Mouse (Mus musculus) lung, postnatal 0 days (tissue): ENCODE data around the gene Sptb. TPM values are rescaled to one million over a fixed set of nuclear protein-coding genes. Genes with fewer than 3 reads are reported as not detected.

ENCODE experiments used
- ATAC-seq: fragments of 200-750 bp; cut with Nextera tagmentation; 2 replicates; pipeline ENCODE4 v1.8.0; 2017; ENCODE audit warnings: moderate library complexity
- DNase-seq: peaks from one replicate; pipeline ENCODE4 v3.0.0-alpha.2; 2016; ENCODE audit warnings: low spot score
- H3K27ac ChIP-seq: fragments of 300-500 bp; sonication (generic); 2 replicates; pipeline ENCODE4 v1.5.1; 2014; ENCODE audit warnings: antibody characterized with exemption, mild to moderate bottlenecking, low read length, mixed read lengths
- H3K27me3 ChIP-seq: fragments of 300-500 bp; sonication (generic); replicated peaks from 2 replicates; pipeline ENCODE4 v1.6.1; 2014; ENCODE audit warnings: low read length, mixed read lengths; ENCODE audit not compliant: insufficient read depth
- H3K36me3 ChIP-seq: fragments of 300-500 bp; sonication (generic); 2 replicates; pipeline ENCODE4 v1.6.1; 2014; ENCODE audit warnings: low read length, mixed read lengths; ENCODE audit not compliant: insufficient read depth
- H3K4me1 ChIP-seq: fragments of 300-500 bp; sonication (generic); 2 replicates; pipeline ENCODE4 v1.6.1; 2014; ENCODE audit warnings: antibody characterized with exemption, low read depth, low read length, mixed read lengths; ENCODE audit not compliant: insufficient read depth
- H3K4me2 ChIP-seq: fragments of 300-500 bp; sonication (generic); replicated peaks from 2 replicates; pipeline ENCODE4 v1.6.1; 2014; ENCODE audit warnings: low read depth, mild to moderate bottlenecking, low read length, moderate library complexity, mixed read lengths
- H3K4me3 ChIP-seq: fragments of 300-500 bp; sonication (generic); 2 replicates; pipeline ENCODE4 v1.5.1; 2014; ENCODE audit warnings: low read depth, low read length
- H3K9ac ChIP-seq: fragments of 300-500 bp; sonication (generic); replicated peaks from 2 replicates; pipeline ENCODE4 v1.6.1; 2014; ENCODE audit warnings: low read depth, mild to moderate bottlenecking
- H3K9me3 ChIP-seq: fragments of 300-500 bp; sonication (generic); 2 replicates; pipeline ENCODE4 v1.6.1; 2016; ENCODE audit warnings: low read length, mixed read lengths
- CTCF ChIP-seq: IDR thresholded peaks from 2 replicates; pipeline ENCODE4 v1.5.1; 2016; ENCODE audit warnings: antibody characterized with exemption, mild to moderate bottlenecking
- EP300 ChIP-seq: IDR thresholded peaks from 2 replicates; pipeline ENCODE4 v1.6.1; 2016; ENCODE audit warnings: antibody characterized with exemption, mild to moderate bottlenecking, control low read depth
- WGBS: fragments of 180-500 bp; shearing (Covaris S2); extraction: QIAGEN DNeasy Blood & Tissue Kit; methylation state at CpG from one replicate; pipeline ENCODE4 v1.1.7; 2014; 5-methylcytosine and 5-hydroxymethylcytosine counted together
- polyA plus RNA-seq: library from polyadenylated mRNA; unstranded; fragments of >200 nt; fragmentation: Nextera tagmentation; extraction: Ambion mirVana; gene quantifications from 2 replicates; pipeline ENCODE4 v1.2.1, GENCODE M21; 2015

The Sptb gene
- polyA plus RNA-seq, 1 experiment from 2014 or later: 0.35 TPM

DNA sequence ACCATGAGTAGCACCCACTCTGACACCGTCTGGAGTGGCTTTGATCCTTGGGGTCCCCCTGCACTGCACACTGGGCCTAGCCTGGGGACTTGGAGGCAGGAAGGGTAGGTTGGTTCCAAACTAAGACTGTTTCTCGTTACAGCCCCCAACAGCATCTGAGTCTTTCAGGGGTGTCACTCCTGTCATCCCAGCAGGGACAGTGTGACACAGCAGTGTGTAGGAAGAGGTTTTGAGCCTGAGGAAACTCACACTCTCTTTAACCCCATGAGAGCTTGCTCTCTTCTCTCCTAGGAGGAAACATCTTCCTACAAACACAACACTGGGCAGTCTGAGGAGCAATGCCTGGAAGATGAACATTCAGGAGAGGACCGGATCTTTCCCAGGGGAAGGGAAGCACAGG is 115.8 kb downstream of the Sptb start:
- DNase-seq (no peak), ATAC-seq (no peak)
- no peak overlapping the region for H3K9ac ChIP-seq
- H3K4me3 ChIP-seq: no peak overlapping the region
- H3K4me2 ChIP-seq: no peak overlapping the region
- H3K9me3 ChIP-seq: no peaks in the 10 kb centered on the region
- WGBS: 68% methylated on average over 3 of the region's 3 CpGs
- H3K36me3 ChIP-seq: no peaks in the 10 kb centered on the region
- TF ChIP-seq CTCF: no peak
- no peak for TF ChIP-seq EP300
- peaks cover 10% of the 10 kb centered on the region; the same call in 1 of the 2 replicates for H3K4me1 ChIP-seq
- 0 out of 2 replicates have a peak, but pooled peaks cover 3% of the 10 kb centered on the region for H3K27me3 ChIP-seq
- peak overlapping the region; percentile 59 for H3K27ac ChIP-seq

GRCm38 (mm10) chr12:76593839-76594322 is 116.5 kb downstream of the Sptb start:
- under 1% methylated on average over 7 of the region's 7 CpGs for WGBS
- 0 out of 2 replicates have a peak, but pooled peaks cover 3% of the 10 kb centered on the region for H3K27me3 ChIP-seq
- H3K4me3 ChIP-seq: no peak overlapping the region
- H3K9ac ChIP-seq: no peak overlapping the region
- DNase-seq (peak; percentile 96), ATAC-seq (peak; percentile 88)
- H3K27ac ChIP-seq: peak overlapping the region; percentile 59
- no peak overlapping the region for H3K4me2 ChIP-seq
- no peaks in the 10 kb centered on the region for H3K9me3 ChIP-seq
- TF ChIP-seq CTCF (no peak), EP300 (peak; percentile 57)
- H3K4me1 ChIP-seq: peaks cover 11% of the 10 kb centered on the region; the same call in 1 of the 2 replicates
- H3K36me3 ChIP-seq: no peaks in the 10 kb centered on the region

DNA sequence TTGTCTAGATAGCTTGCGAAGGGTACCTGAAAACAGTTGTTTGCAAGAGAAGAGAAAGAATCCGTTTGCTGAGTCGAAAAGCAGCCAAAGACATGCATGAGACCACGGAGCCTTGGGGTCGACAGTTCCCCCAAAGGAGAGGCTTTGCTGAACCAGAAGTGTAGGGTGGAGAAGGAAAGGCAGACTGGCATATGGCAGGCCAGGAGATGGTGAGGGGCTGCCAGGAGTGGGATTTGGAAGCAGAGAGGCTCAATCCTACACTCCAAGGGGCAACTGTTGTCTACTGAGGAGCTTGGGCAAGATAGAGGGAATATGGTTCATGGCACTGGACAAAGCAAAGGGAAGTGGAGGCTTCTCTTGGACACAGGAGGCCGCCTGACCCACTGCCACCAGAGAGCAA is 117.1 kb downstream of the Sptb start:
- H3K4me2 ChIP-seq: no peak overlapping the region
- H3K9me3 ChIP-seq: no peaks in the 10 kb centered on the region
- no peak overlapping the region for H3K9ac ChIP-seq
- ATAC-seq: no peak
- H3K27ac ChIP-seq: no peak overlapping the region
- 84% methylated on average over 6 of the region's 6 CpGs for WGBS
- no peak for TF ChIP-seq EP300
- TF ChIP-seq CTCF: no peak
- H3K4me3 ChIP-seq: no peak overlapping the region
- H3K27me3 ChIP-seq: 0 out of 2 replicates have a peak, but pooled peaks cover 3% of the 10 kb centered on the region
- H3K36me3 ChIP-seq: no peaks in the 10 kb centered on the region
- no peak for DNase-seq
- peaks cover 11% of the 10 kb centered on the region; the same call in 1 of the 2 replicates for H3K4me1 ChIP-seq

DNA sequence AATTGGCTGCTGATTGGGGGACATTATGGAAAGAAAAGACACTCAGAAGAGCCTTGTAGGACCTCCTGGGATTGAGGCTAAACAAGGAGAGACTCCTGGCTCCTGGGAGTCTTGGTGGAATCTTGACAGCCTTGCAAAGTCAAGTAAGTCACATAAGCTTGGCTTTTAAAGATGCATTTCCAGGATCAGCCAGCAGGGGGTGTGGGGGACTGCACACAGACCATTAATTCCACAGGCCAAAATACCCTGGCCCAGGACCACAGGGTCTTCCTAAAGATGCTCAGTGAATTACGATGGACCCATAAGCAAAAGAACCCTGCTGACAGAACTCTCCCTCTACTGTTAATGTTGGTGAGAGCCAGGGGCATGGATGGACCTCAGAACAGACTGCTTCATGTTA is 118.1 kb downstream of the Sptb start:
- ATAC-seq: no peak
- Histone ChIP-seq H3K4me2 (no peak overlapping the region), H3K27me3 (0 out of 2 replicates have a peak, but pooled peaks cover 3% of the 10 kb centered on the region), H3K9ac (no peak overlapping the region), H3K9me3 (no peaks in the 10 kb centered on the region), H3K4me1 (peaks cover 11% of the 10 kb centered on the region; the same call in 1 of the 2 replicates), H3K4me3 (no peak overlapping the region), H3K27ac (no peak overlapping the region), H3K36me3 (no peaks in the 10 kb centered on the region)
- peak; percentile 46 for DNase-seq
- no peak for TF ChIP-seq EP300
- peak; percentile 85 for TF ChIP-seq CTCF
- WGBS: 46% methylated on average over 1 of the region's 1 CpGs

DNA sequence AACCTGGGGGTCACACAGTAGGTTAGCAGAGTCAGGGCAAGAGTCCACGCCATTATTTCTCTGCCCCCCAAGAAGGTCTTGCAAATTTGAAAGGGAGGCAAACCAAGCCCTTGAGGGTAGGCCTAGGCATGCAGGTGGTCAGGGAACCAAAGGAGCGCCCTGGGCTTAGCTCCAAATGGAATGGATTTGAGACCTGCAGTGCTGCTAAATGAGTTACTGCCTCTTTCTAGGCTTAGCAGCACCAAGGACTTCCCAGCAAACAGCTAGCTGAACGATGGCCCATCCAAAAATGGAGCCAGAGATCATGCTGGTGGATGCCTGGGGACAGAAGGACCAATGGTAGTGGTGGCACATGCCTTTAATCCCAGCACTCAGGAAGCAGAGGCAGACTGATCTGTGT is 119.3 kb downstream of the Sptb start:
- H3K27ac ChIP-seq: no peak overlapping the region
- no peak overlapping the region for H3K4me2 ChIP-seq
- H3K9ac ChIP-seq: no peak overlapping the region
- H3K27me3 ChIP-seq: 0 out of 2 replicates have a peak, but pooled peaks cover 3% of the 10 kb centered on the region
- ATAC-seq (no peak), DNase-seq (no peak)
- WGBS: 80% methylated on average over 3 of the region's 3 CpGs
- TF ChIP-seq CTCF (no peak), EP300 (no peak)
- no peak overlapping the region for H3K4me3 ChIP-seq
- H3K36me3 ChIP-seq: no peaks in the 10 kb centered on the region
- peaks cover 11% of the 10 kb centered on the region; the same call in 1 of the 2 replicates for H3K4me1 ChIP-seq
- no peaks in the 10 kb centered on the region for H3K9me3 ChIP-seq

DNA sequence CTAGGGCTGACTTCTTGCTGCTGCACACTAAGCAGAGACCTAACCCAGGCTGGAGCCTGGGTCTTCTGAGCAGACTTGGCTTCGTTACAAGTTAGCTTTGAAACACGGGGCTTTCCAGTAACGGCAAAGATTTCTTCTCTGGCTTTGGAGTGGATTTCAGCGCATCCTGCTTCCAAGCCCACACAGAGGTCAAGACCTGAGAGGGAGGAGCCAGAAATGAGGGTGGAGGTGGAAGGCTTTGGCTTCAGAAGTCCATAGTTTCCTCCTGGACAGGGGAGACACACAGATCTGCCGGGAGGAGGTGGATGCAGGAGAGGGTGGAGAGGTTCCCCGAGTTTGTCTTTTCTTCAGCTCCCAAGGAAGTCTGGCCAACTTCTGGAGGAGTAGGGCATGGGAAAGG is 120.8 kb downstream of the Sptb start:
- Histone ChIP-seq H3K36me3 (no peaks in the 10 kb centered on the region), H3K27ac (no peak overlapping the region), H3K4me1 (peaks cover 11% of the 10 kb centered on the region; the same call in 1 of the 2 replicates), H3K4me2 (no peak overlapping the region), H3K27me3 (0 out of 2 replicates have a peak, but pooled peaks cover 3% of the 10 kb centered on the region), H3K4me3 (no peak overlapping the region), H3K9me3 (no peaks in the 10 kb centered on the region), H3K9ac (no peak overlapping the region)
- DNase-seq (peak; percentile 28), ATAC-seq (no peak)
- 23% methylated on average over 6 of the region's 6 CpGs for WGBS
- no peak for TF ChIP-seq CTCF
- TF ChIP-seq EP300: no peak
